Mouse (Mus musculus) G1E (cell line): ENCODE results near the gene Atp13a4.

ENCODE experiments used
- CTCF ChIP-seq: IDR thresholded peaks from 2 replicates; pipeline ENCODE4 v1.5.1; 2012; ENCODE audit warnings: low read depth, low read length, inconsistent platforms, mixed read lengths
- GATA1 ChIP-seq: IDR thresholded peaks from 2 replicates; pipeline ENCODE4 v1.6.1; 2012; ENCODE audit warnings: borderline replicate concordance, low read length, inconsistent platforms, mixed read lengths
- GATA2 ChIP-seq: IDR thresholded peaks from 2 replicates; pipeline ENCODE4 v1.6.1; 2012; ENCODE audit warnings: low read depth, low read length, inconsistent platforms, borderline replicate concordance
- TAL1 ChIP-seq: conservative IDR thresholded peaks from 2 replicates; pipeline ENCODE4 v1.6.1; 2012; ENCODE audit warnings: low read depth, low read length, inconsistent platforms, mixed read lengths

DNA sequence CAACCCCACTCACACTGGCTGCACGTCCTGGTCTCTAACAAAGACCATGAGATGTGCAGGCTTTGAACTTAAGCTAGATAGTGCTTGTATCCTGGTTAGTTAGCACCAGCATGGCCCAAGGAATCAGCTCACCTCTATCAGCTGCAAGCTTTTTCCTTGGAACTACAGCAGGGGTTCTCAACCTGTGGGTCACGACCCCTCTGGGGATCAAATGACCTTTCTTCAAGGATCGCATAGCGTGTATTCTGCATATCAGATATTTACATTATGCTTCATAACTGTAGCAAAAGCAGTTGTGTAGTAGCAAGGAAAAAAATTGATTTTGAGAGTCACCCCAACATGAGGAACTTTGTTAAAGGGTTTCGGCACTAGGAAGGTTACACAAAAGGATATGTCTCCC lies 15.0 kb upstream of the Atp13a4 start:
- TF ChIP-seq CTCF (no peak), TAL1 (no peak), GATA1 (no peak), GATA2 (no peak)
